Mouse (Mus musculus) erythroblast, embryonic 14.5 days (primary cell): ENCODE results near the gene Cep170.

Source experiments
- GATA1 ChIP-seq: IDR thresholded peaks from 2 replicates; pipeline ENCODE4 v1.6.1; 2012; ENCODE audit warnings: low read length, inconsistent platforms, mixed read lengths
- TAL1 ChIP-seq: IDR thresholded peaks from 3 replicates; pipeline ENCODE4 v1.6.1; 2012; ENCODE audit warnings: low read length, inconsistent platforms, mixed read lengths

DNA sequence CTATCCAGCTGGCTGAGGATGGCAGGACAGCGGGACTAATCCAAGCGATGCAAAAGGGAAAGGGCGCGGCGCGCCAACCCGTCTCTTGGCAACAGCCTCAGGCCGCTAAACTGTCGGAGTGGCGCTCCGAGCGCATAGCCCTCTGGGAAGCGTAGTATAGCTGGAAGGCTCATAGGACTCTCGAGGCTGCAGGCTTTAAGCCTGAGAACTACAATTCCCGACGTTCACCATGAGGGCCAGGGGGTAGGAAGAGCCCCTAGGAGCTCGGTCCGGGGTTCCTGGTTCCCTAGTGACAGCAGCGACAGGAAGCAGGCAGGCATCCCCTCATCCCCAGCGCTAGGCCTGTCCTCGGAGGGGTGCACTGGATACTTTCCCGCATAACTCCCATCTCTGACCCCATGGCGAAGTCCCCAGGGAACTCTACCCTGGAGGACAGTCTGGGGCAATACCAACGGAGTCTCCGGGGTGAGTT lies 760 bp upstream of the Cep170 start, which contains the start of gene Sdccag8:
- TF ChIP-seq TAL1 (no peak), GATA1 (no peak)
